Mouse (Mus musculus): ENCODE data around the gene Tango2. TPM values are rescaled to one million over a fixed set of nuclear protein-coding genes. Genes with fewer than 3 reads are reported as not detected.

The Tango2 gene
- polyA plus RNA-seq, 1 experiment from 2014 or later, result 33.0 TPM

GRCm38 (mm10) chr16:18380495-18381063, 32.7 kb upstream of the Tango2 start:
- no peaks in the 10 kb centered on the region for H3K27me3 ChIP-seq
- 47% methylated on average over 6 of the region's 6 CpGs for WGBS
- peaks cover 24% of the 10 kb centered on the region for H3K4me1 ChIP-seq
- ATAC-seq (ENCODE audit: borderline replicate concordance, extremely low read depth, low FRiP score, low TSS enrichment), result no peak
- no peak overlapping the region for H3K9ac ChIP-seq
- H3K4me2 ChIP-seq, result no peak overlapping the region
- no peak overlapping the region for H3K4me3 ChIP-seq
- no peaks in the 10 kb centered on the region for H3K9me3 ChIP-seq
- H3K27ac ChIP-seq, result no peak overlapping the region
- H3K36me3 ChIP-seq, result no peaks in the 10 kb centered on the region

GRCm38 (mm10) chr16:18379338-18380001, 31.6 kb upstream of the Tango2 start:
- WGBS, result 77% methylated on average over 8 of the region's 8 CpGs
- no peaks in the 10 kb centered on the region for H3K9me3 ChIP-seq
- no peak overlapping the region for H3K4me2 ChIP-seq
- H3K36me3 ChIP-seq, result no peaks in the 10 kb centered on the region
- H3K27me3 ChIP-seq, result no peaks in the 10 kb centered on the region
- no peak overlapping the region for H3K9ac ChIP-seq
- H3K27ac ChIP-seq, result no peak overlapping the region
- ATAC-seq (ENCODE audit: borderline replicate concordance, extremely low read depth, low FRiP score, low TSS enrichment), result no peak
- H3K4me3 ChIP-seq, result no peak overlapping the region
- H3K4me1 ChIP-seq, result peaks cover 24% of the 10 kb centered on the region

GRCm38 (mm10) chr16:18378489-18378888, 30.6 kb upstream of the Tango2 start:
- Histone ChIP-seq H3K4me1 (peaks cover 19% of the 10 kb centered on the region), H3K4me2 (no peak overlapping the region), H3K36me3 (no peaks in the 10 kb centered on the region), H3K9me3 (no peaks in the 10 kb centered on the region), H3K27me3 (no peaks in the 10 kb centered on the region), H3K27ac (no peak overlapping the region), H3K4me3 (no peak overlapping the region), H3K9ac (no peak overlapping the region)
- ATAC-seq (ENCODE audit: borderline replicate concordance, extremely low read depth, low FRiP score, low TSS enrichment), result no peak
- WGBS, result 27% methylated on average over 1 of the region's 1 CpGs

- no peak overlapping the region for H3K27ac ChIP-seq
- H3K9me3 ChIP-seq, result no peaks in the 10 kb centered on the region
- H3K36me3 ChIP-seq, result no peaks in the 10 kb centered on the region
- H3K4me1 ChIP-seq, result peaks cover 12% of the 10 kb centered on the region
- no peaks in the 10 kb centered on the region for H3K27me3 ChIP-seq
- H3K9ac ChIP-seq, result no peak overlapping the region
- 41% methylated on average over 3 of the region's 3 CpGs for WGBS
- H3K4me3 ChIP-seq, result no peak overlapping the region
- ATAC-seq (ENCODE audit: borderline replicate concordance, extremely low read depth, low FRiP score, low TSS enrichment), result no peak
- no peak overlapping the region for H3K4me2 ChIP-seq
Measured at GRCm38 (mm10) chr16:18377203-18377602, 29.3 kb upstream of the Tango2 start.

- no peaks in the 10 kb centered on the region for H3K27me3 ChIP-seq
- H3K4me1 ChIP-seq, result peaks cover 5% of the 10 kb centered on the region; the same call in 1 of the 2 replicates
- H3K4me3 ChIP-seq, result no peak overlapping the region
- 71% methylated on average over 6 of the region's 7 CpGs for WGBS
- no peaks in the 10 kb centered on the region for H3K9me3 ChIP-seq
- H3K27ac ChIP-seq, result no peak overlapping the region
- no peak overlapping the region for H3K9ac ChIP-seq
- no peak for ATAC-seq (ENCODE audit: borderline replicate concordance, extremely low read depth, low FRiP score, low TSS enrichment)
- H3K36me3 ChIP-seq, result no peaks in the 10 kb centered on the region
- no peak overlapping the region for H3K4me2 ChIP-seq
Measured at GRCm38 (mm10) chr16:18376297-18376954, 28.5 kb upstream of the Tango2 start.

- H3K4me3 ChIP-seq, result no peak overlapping the region
- no peak overlapping the region for H3K27ac ChIP-seq
- no peak overlapping the region for H3K9ac ChIP-seq
- no peak for ATAC-seq (ENCODE audit: borderline replicate concordance, extremely low read depth, low FRiP score, low TSS enrichment)
- WGBS, result 87% methylated on average over 4 of the region's 4 CpGs
- no peaks in the 10 kb centered on the region for H3K36me3 ChIP-seq
- no peaks in the 10 kb centered on the region for H3K9me3 ChIP-seq
- H3K4me1 ChIP-seq, result no peaks in the 10 kb centered on the region
- no peak overlapping the region for H3K4me2 ChIP-seq
- H3K27me3 ChIP-seq, result no peaks in the 10 kb centered on the region
Measured at GRCm38 (mm10) chr16:18373632-18374031, 25.7 kb upstream of the Tango2 start.

GRCm38 (mm10) chr16:18370197-18370596, 22.3 kb upstream of the Tango2 start:
- no peaks in the 10 kb centered on the region for H3K9me3 ChIP-seq
- no peaks in the 10 kb centered on the region for H3K27me3 ChIP-seq
- no peaks in the 10 kb centered on the region for H3K4me1 ChIP-seq
- 83% methylated on average over 3 of the region's 3 CpGs for WGBS
- no peak overlapping the region for H3K4me2 ChIP-seq
- no peaks in the 10 kb centered on the region for H3K36me3 ChIP-seq
- H3K9ac ChIP-seq, result no peak overlapping the region
- ATAC-seq (ENCODE audit: borderline replicate concordance, extremely low read depth, low FRiP score, low TSS enrichment), result no peak
- no peak overlapping the region for H3K4me3 ChIP-seq
- H3K27ac ChIP-seq, result no peak overlapping the region

- Histone ChIP-seq H3K9me3 (no peaks in the 10 kb centered on the region), H3K4me3 (no peak overlapping the region), H3K27ac (no peak overlapping the region), H3K36me3 (no peaks in the 10 kb centered on the region), H3K4me2 (no peak overlapping the region), H3K4me1 (no peaks in the 10 kb centered on the region), H3K27me3 (no peaks in the 10 kb centered on the region), H3K9ac (no peak overlapping the region)
- ATAC-seq (ENCODE audit: borderline replicate concordance, extremely low read depth, low FRiP score, low TSS enrichment), result no peak
- 73% methylated on average over 4 of the region's 4 CpGs for WGBS
Measured at GRCm38 (mm10) chr16:18366849-18367248, 18.9 kb upstream of the Tango2 start.

- Histone ChIP-seq H3K9ac (no peak overlapping the region), H3K4me1 (no peaks in the 10 kb centered on the region), H3K4me2 (no peak overlapping the region), H3K27me3 (no peaks in the 10 kb centered on the region), H3K4me3 (no peak overlapping the region), H3K9me3 (no peaks in the 10 kb centered on the region), H3K36me3 (no peaks in the 10 kb centered on the region), H3K27ac (no peak overlapping the region)
- 71% methylated on average over 8 of the region's 8 CpGs for WGBS
- ATAC-seq (ENCODE audit: borderline replicate concordance, extremely low read depth, low FRiP score, low TSS enrichment), result no peak
Measured at GRCm38 (mm10) chr16:18362948-18363347, 15.0 kb upstream of the Tango2 start.

GRCm38 (mm10) chr16:18360151-18360805, 12.4 kb upstream of the Tango2 start:
- WGBS, result 68% methylated on average over 6 of the region's 6 CpGs
- Histone ChIP-seq H3K9ac (no peak overlapping the region), H3K4me1 (no peaks in the 10 kb centered on the region), H3K4me2 (no peak overlapping the region), H3K27me3 (no peaks in the 10 kb centered on the region), H3K9me3 (no peaks in the 10 kb centered on the region), H3K4me3 (no peak overlapping the region), H3K36me3 (no peaks in the 10 kb centered on the region), H3K27ac (no peak overlapping the region)
- ATAC-seq (ENCODE audit: borderline replicate concordance, extremely low read depth, low FRiP score, low TSS enrichment), result no peak

- Histone ChIP-seq H3K27ac (no peak overlapping the region), H3K9ac (no peak overlapping the region), H3K27me3 (no peaks in the 10 kb centered on the region), H3K9me3 (no peaks in the 10 kb centered on the region), H3K4me2 (no peak overlapping the region), H3K4me3 (no peak overlapping the region), H3K4me1 (no peaks in the 10 kb centered on the region), H3K36me3 (no peaks in the 10 kb centered on the region)
- ATAC-seq (ENCODE audit: borderline replicate concordance, extremely low read depth, low FRiP score, low TSS enrichment), result no peak
- 76% methylated on average over 6 of the region's 6 CpGs for WGBS
Measured at GRCm38 (mm10) chr16:18357977-18358376, 10.1 kb upstream of the Tango2 start.

GRCm38 (mm10) chr16:18356961-18357360, 9.1 kb upstream of the Tango2 start:
- no peak for ATAC-seq (ENCODE audit: borderline replicate concordance, extremely low read depth, low FRiP score, low TSS enrichment)
- Histone ChIP-seq H3K4me2 (no peak overlapping the region), H3K27me3 (no peaks in the 10 kb centered on the region), H3K36me3 (no peaks in the 10 kb centered on the region), H3K27ac (no peak overlapping the region), H3K9me3 (no peaks in the 10 kb centered on the region), H3K4me3 (no peak overlapping the region), H3K9ac (no peak overlapping the region), H3K4me1 (no peaks in the 10 kb centered on the region)
- WGBS, result 68% methylated on average over 1 of the region's 1 CpGs

Data from lung, embryonic 15.5 days (tissue).